Comparison of ENCODE assay signal across 24 mouse cellular contexts in genomic region chr5:97946236-97946635, GRCm38 (mm10).
DNase-seq lines count a peak whose midpoint lies in the region; ATAC-seq lines count a peak whose summit lies in the region.
"Had no signal": no experiment of that assay in that cellular context is flagged by ENCODE, and none has a peak within 500 bp of the region (broad histone marks: within the 10 kb centered on the region; RNA-seq: fewer than 3 reads in every experiment).

No protein-coding gene starts in this region.

- peaks cover 17% of the 10 kb centered on the region; the same call in 1 of the 2 replicates for H3K36me3 ChIP-seq in heart, embryonic 10.5 days
- H3K36me3 ChIP-seq: forebrain, embryonic 12.5 days; hindbrain, embryonic 13.5 days; liver, embryonic 12.5 days; neural tube, embryonic 12.5 days had no signal

- WGBS in heart, embryonic 10.5 days = 91% methylated on average over 4 of the region's 4 CpGs

- no peak overlapping the region for H3K4me3 ChIP-seq in heart, embryonic 10.5 days
- H3K4me3 ChIP-seq: forebrain, embryonic 12.5 days; hindbrain, embryonic 13.5 days; intestine, embryonic 15.5 days; liver, embryonic 12.5 days; midbrain, embryonic 12.5 days; neural tube, embryonic 12.5 days; stomach, embryonic 15.5 days had no signal

- H3K27ac ChIP-seq in heart, embryonic 10.5 days = no peak overlapping the region
- H3K27ac ChIP-seq: forebrain, embryonic 12.5 days; hindbrain, embryonic 13.5 days; intestine, embryonic 15.5 days; liver, embryonic 12.5 days; midbrain, embryonic 12.5 days; neural tube, embryonic 12.5 days; stomach, embryonic 15.5 days had no signal

- H3K27me3 ChIP-seq in heart, embryonic 10.5 days (ENCODE audit: insufficient read depth, poor library complexity, severe bottlenecking) = no peaks in the 10 kb centered on the region
- H3K27me3 ChIP-seq: forebrain, embryonic 12.5 days; hindbrain, embryonic 13.5 days; intestine, embryonic 15.5 days; liver, embryonic 12.5 days; midbrain, embryonic 12.5 days; neural tube, embryonic 12.5 days; stomach, embryonic 15.5 days had no signal

- no peaks in the 10 kb centered on the region for H3K9me3 ChIP-seq in heart, embryonic 10.5 days
- H3K9me3 ChIP-seq: forebrain, embryonic 12.5 days; hindbrain, embryonic 13.5 days; intestine, embryonic 15.5 days; liver, embryonic 12.5 days; midbrain, embryonic 12.5 days; neural tube, embryonic 12.5 days; stomach, embryonic 15.5 days had no signal

- H3K4me1 ChIP-seq in heart, embryonic 10.5 days = no peaks in the 10 kb centered on the region
- H3K4me1 ChIP-seq: forebrain, embryonic 12.5 days; hindbrain, embryonic 13.5 days; intestine, embryonic 15.5 days; liver, embryonic 12.5 days; midbrain, embryonic 12.5 days; neural tube, embryonic 12.5 days; stomach, embryonic 15.5 days had no signal

- ATAC-seq in inflammation-experienced regulatory T-cells, adult 6 months = peak; percentile 93
- ATAC-seq: intestine, embryonic 15.5 days; liver, embryonic 12.5 days had no signal

- DNase-seq in spleen, postnatal 36 days (ENCODE audit: low spot score in 2 of 2) = peak; percentile 5 to 21
- DNase-seq in spleen, postnatal 10 days (ENCODE audit: low spot score in 2 of 2) = no peak
- peak; percentile 6 for DNase-seq in T-cell, adult 2 months (ENCODE audit: low spot score)
- DNase-seq in thymus, postnatal 25 days = peak; percentile 19
- DNase-seq in frontal cortex, postnatal 25 days (ENCODE audit: low spot score in 2 of 2) = no peak
- DNase-seq in frontal cortex, postnatal 14 days (ENCODE audit: low spot score in 2 of 2) = no peak
- DNase-seq in heart, embryonic 10.5 days (ENCODE audit: low spot score) = no peak
- DNase-seq: adrenal gland, postnatal 36 days; cerebellum, adult 8-10 months; gastrocnemius, postnatal 25 days; heart, postnatal 10 days; kidney, adult 9 months; kidney, postnatal 25 days; layer of hippocampus, adult 9-11 months; lung, embryonic 14.5 days; lung, postnatal 4 days had no signal

Comparison
In these comparisons a context has a peak if more than half of its experiments do, and no peak if none do; other contexts are left out.
1. DNase-seq: peak in spleen, postnatal 36 days (2 of 2), T-cell, adult 2 months (single experiment) and thymus, postnatal 25 days (single experiment); none in spleen, postnatal 10 days (0 of 2), frontal cortex, postnatal 25 days (0 of 2), frontal cortex, postnatal 14 days (0 of 2) and heart, embryonic 10.5 days (single experiment).